Mouse (Mus musculus): Measurements from ENCODE around the gene Hbp1. TPM values are rescaled to one million over a fixed set of nuclear protein-coding genes. Genes with fewer than 3 reads are reported as not detected.

The Hbp1 gene
- polyA plus RNA-seq, 1 experiment, result 37.0 TPM

GRCm38 (mm10) chr12:31938391-31938997 lies 11.8 kb downstream of the Hbp1 start:
- Histone ChIP-seq H3ac (ENCODE audit: control insufficient read depth, insufficient read length) (no peak overlapping the region), H3K36me3 (ENCODE audit: control insufficient read depth, insufficient read depth) (peaks cover 83% of the 10 kb centered on the region), H3K4me3 (no peak overlapping the region), H3K27me3 (ENCODE audit: control insufficient read depth, insufficient read depth, insufficient read length) (no peaks in the 10 kb centered on the region), H3K4me2 (ENCODE audit: low read depth) (no peak overlapping the region), H3K79me2 (ENCODE audit: control insufficient read depth, insufficient read depth) (peaks cover under 1% of the 10 kb centered on the region)
- TF ChIP-seq SRF (IDR thresholded peaks at IDR 0.05; ENCODE audit: control insufficient read depth, insufficient read length, low read depth), result no peak
- TF ChIP-seq MYOG (IDR thresholded peaks at IDR 0.05; ENCODE audit: control insufficient read depth in 1 of 3, insufficient read depth in 1 of 3, insufficient read length in 2 of 3, low read depth in 2 of 3), result no peak
- TF ChIP-seq POLR2AphosphoS2 (IDR thresholded peaks at IDR 0.05; ENCODE audit: insufficient read length, low read depth), result no peak
- no peak for TF ChIP-seq E2F4 (IDR thresholded peaks at IDR 0.05; ENCODE audit: insufficient read depth)
- TF ChIP-seq MAX (IDR thresholded peaks at IDR 0.05; ENCODE audit: low read depth), result no peak
- TF ChIP-seq TCF12 (IDR thresholded peaks at IDR 0.05; ENCODE audit: insufficient read depth, poor library complexity, severe bottlenecking), result no peak
- TF ChIP-seq CEBPB (IDR thresholded peaks at IDR 0.05; ENCODE audit: insufficient read depth, poor library complexity, severe bottlenecking), result no peak
- TF ChIP-seq REST (IDR thresholded peaks at IDR 0.05; ENCODE audit: insufficient read depth, insufficient read length), result no peak
- TF ChIP-seq MYOD1 (IDR thresholded peaks at IDR 0.05; ENCODE audit: control insufficient read depth in 1 of 3, insufficient read length in 2 of 3, low read depth in 2 of 3), result no peak
- TF ChIP-seq USF1 (IDR thresholded peaks at IDR 0.05; ENCODE audit: low read depth), result no peak
- no peak for TF ChIP-seq POLR2A (IDR thresholded peaks at IDR 0.05; ENCODE audit: insufficient read length, low read depth)
- no peak for TF ChIP-seq TCF3 (IDR thresholded peaks at IDR 0.05; ENCODE audit: insufficient read length, low read depth)

DNA sequence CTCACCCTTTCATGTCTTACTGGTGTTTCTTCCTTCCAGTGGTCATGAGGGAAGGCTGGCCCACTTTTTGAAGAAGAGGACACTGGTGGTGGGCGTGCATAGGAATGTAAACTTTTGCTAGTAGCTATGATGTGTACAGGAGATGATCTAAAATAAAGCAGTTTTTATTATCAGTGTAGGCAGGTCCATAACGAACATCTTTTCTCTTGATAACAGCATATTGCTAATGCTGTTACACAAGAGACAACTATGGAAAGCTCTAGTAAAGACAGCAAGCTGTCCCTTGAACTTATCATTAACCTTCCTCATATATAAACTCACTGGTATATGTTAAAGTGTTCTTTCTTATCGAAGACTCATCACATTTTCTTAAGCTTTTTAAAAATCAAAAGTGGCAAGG lies 12.7 kb downstream of the Hbp1 start:
- Histone ChIP-seq H3K79me2 (ENCODE audit: control insufficient read depth, insufficient read depth) (no peaks in the 10 kb centered on the region), H3K27me3 (ENCODE audit: control insufficient read depth, insufficient read depth, insufficient read length) (no peaks in the 10 kb centered on the region), H3ac (ENCODE audit: control insufficient read depth, insufficient read length) (no peak overlapping the region), H3K4me2 (ENCODE audit: low read depth) (no peak overlapping the region), H3K4me3 (no peak overlapping the region), H3K36me3 (ENCODE audit: control insufficient read depth, insufficient read depth) (peaks cover 83% of the 10 kb centered on the region)
- TF ChIP-seq POLR2A (IDR thresholded peaks at IDR 0.05; ENCODE audit: insufficient read length, low read depth) (no peak), MAX (IDR thresholded peaks at IDR 0.05; ENCODE audit: low read depth) (no peak), MYOD1 (IDR thresholded peaks at IDR 0.05; ENCODE audit: control insufficient read depth in 1 of 3, insufficient read length in 2 of 3, low read depth in 2 of 3) (no peak), POLR2AphosphoS2 (IDR thresholded peaks at IDR 0.05; ENCODE audit: insufficient read length, low read depth) (no peak), E2F4 (IDR thresholded peaks at IDR 0.05; ENCODE audit: insufficient read depth) (no peak), CEBPB (IDR thresholded peaks at IDR 0.05; ENCODE audit: insufficient read depth, poor library complexity, severe bottlenecking) (no peak), SRF (IDR thresholded peaks at IDR 0.05; ENCODE audit: control insufficient read depth, insufficient read length, low read depth) (no peak), TCF3 (IDR thresholded peaks at IDR 0.05; ENCODE audit: insufficient read length, low read depth) (no peak), MYOG (IDR thresholded peaks at IDR 0.05; ENCODE audit: control insufficient read depth in 1 of 3, insufficient read depth in 1 of 3, insufficient read length in 2 of 3, low read depth in 2 of 3) (no peak), TCF12 (IDR thresholded peaks at IDR 0.05; ENCODE audit: insufficient read depth, poor library complexity, severe bottlenecking) (no peak), REST (IDR thresholded peaks at IDR 0.05; ENCODE audit: insufficient read depth, insufficient read length) (no peak), USF1 (IDR thresholded peaks at IDR 0.05; ENCODE audit: low read depth) (no peak)

- H3ac ChIP-seq (ENCODE audit: control insufficient read depth, insufficient read length), result no peak overlapping the region
- H3K36me3 ChIP-seq (ENCODE audit: control insufficient read depth, insufficient read depth), result peaks cover 82% of the 10 kb centered on the region
- no peak for TF ChIP-seq POLR2A (IDR thresholded peaks at IDR 0.05; ENCODE audit: insufficient read length, low read depth)
- 0 out of 2 replicates have a peak, but pooled peaks have one; percentile 28 for TF ChIP-seq CEBPB (IDR thresholded peaks at IDR 0.05; ENCODE audit: insufficient read depth, poor library complexity, severe bottlenecking)
- TF ChIP-seq REST (IDR thresholded peaks at IDR 0.05; ENCODE audit: insufficient read depth, insufficient read length), result no peak
- no peak for TF ChIP-seq MAX (IDR thresholded peaks at IDR 0.05; ENCODE audit: low read depth)
- no peaks in the 10 kb centered on the region for H3K79me2 ChIP-seq (ENCODE audit: control insufficient read depth, insufficient read depth)
- H3K4me2 ChIP-seq (ENCODE audit: low read depth), result no peak overlapping the region
- H3K4me3 ChIP-seq, result no peak overlapping the region
- no peaks in the 10 kb centered on the region for H3K27me3 ChIP-seq (ENCODE audit: control insufficient read depth, insufficient read depth, insufficient read length)
These were observed 13.6 kb downstream of the Hbp1 start for GRCm38 (mm10) chr12:31936657-31937300.

GRCm38 (mm10) chr12:31931818-31932217 lies 18.5 kb downstream of the Hbp1 start:
- Histone ChIP-seq H3K4me3 (no peak overlapping the region), H3K4me2 (ENCODE audit: low read depth) (no peak overlapping the region), H3K79me2 (ENCODE audit: control insufficient read depth, insufficient read depth) (no peaks in the 10 kb centered on the region), H3ac (ENCODE audit: control insufficient read depth, insufficient read length) (no peak overlapping the region), H3K27me3 (ENCODE audit: control insufficient read depth, insufficient read depth, insufficient read length) (no peaks in the 10 kb centered on the region), H3K36me3 (ENCODE audit: control insufficient read depth, insufficient read depth) (peaks cover 89% of the 10 kb centered on the region)
- no peak for TF ChIP-seq E2F4 (IDR thresholded peaks at IDR 0.05; ENCODE audit: insufficient read depth)
- TF ChIP-seq MYOD1 (IDR thresholded peaks at IDR 0.05; ENCODE audit: control insufficient read depth in 1 of 3, insufficient read length in 2 of 3, low read depth in 2 of 3), result no peak
- TF ChIP-seq SRF (IDR thresholded peaks at IDR 0.05; ENCODE audit: control insufficient read depth, insufficient read length, low read depth), result no peak
- no peak for TF ChIP-seq TCF3 (IDR thresholded peaks at IDR 0.05; ENCODE audit: insufficient read length, low read depth)
- no peak for TF ChIP-seq REST (IDR thresholded peaks at IDR 0.05; ENCODE audit: insufficient read depth, insufficient read length)
- no peak for TF ChIP-seq MYOG (IDR thresholded peaks at IDR 0.05; ENCODE audit: control insufficient read depth in 1 of 3, insufficient read depth in 1 of 3, insufficient read length in 2 of 3, low read depth in 2 of 3)
- no peak for TF ChIP-seq POLR2A (IDR thresholded peaks at IDR 0.05; ENCODE audit: insufficient read length, low read depth)
- no peak for TF ChIP-seq MAX (IDR thresholded peaks at IDR 0.05; ENCODE audit: low read depth)
- no peak for TF ChIP-seq CEBPB (IDR thresholded peaks at IDR 0.05; ENCODE audit: insufficient read depth, poor library complexity, severe bottlenecking)
- TF ChIP-seq TCF12 (IDR thresholded peaks at IDR 0.05; ENCODE audit: insufficient read depth, poor library complexity, severe bottlenecking), result no peak
- no peak for TF ChIP-seq POLR2AphosphoS2 (IDR thresholded peaks at IDR 0.05; ENCODE audit: insufficient read length, low read depth)
- no peak for TF ChIP-seq USF1 (IDR thresholded peaks at IDR 0.05; ENCODE audit: low read depth)
